Mouse (Mus musculus) embryonic facial prominence, embryonic 13.5 days (tissue): Measurements from ENCODE around the gene Apbb2. TPM values are rescaled to one million over a fixed set of nuclear protein-coding genes. Genes with fewer than 3 reads are reported as not detected.

ENCODE experiments used
- ATAC-seq: fragments of 200-750 bp; cut with Nextera tagmentation; 2 replicates; pipeline ENCODE4 v1.8.0; 2017; ENCODE audit warnings: low read depth; ENCODE audit not compliant: insufficient number of reproducible peaks, insufficient read depth, low FRiP score, low TSS enrichment
- H3K27ac ChIP-seq: fragments of 300-500 bp; sonication (generic); 2 replicates; pipeline ENCODE4 v1.5.1; 2015; ENCODE audit warnings: moderate library complexity, mild to moderate bottlenecking, inconsistent platforms
- H3K27me3 ChIP-seq: fragments of 300-500 bp; sonication (generic); 2 replicates; pipeline ENCODE4 v1.6.1; 2015; ENCODE audit warnings: mild to moderate bottlenecking, inconsistent platforms
- H3K36me3 ChIP-seq: fragments of 300-500 bp; sonication (generic); 2 replicates; pipeline ENCODE4 v1.6.1; 2015; ENCODE audit warnings: mild to moderate bottlenecking, inconsistent platforms
- H3K4me1 ChIP-seq: fragments of 300-500 bp; sonication (generic); 2 replicates; pipeline ENCODE4 v1.6.1; 2015; ENCODE audit warnings: inconsistent platforms
- H3K4me2 ChIP-seq: fragments of 300-500 bp; sonication (generic); 2 replicates; pipeline ENCODE4 v1.6.1; 2015; ENCODE audit warnings: moderate library complexity, mild to moderate bottlenecking, inconsistent platforms
- H3K4me3 ChIP-seq: fragments of 300-500 bp; sonication (generic); 2 replicates; pipeline ENCODE4 v1.5.1; 2015; ENCODE audit warnings: mild to moderate bottlenecking, inconsistent platforms
- H3K9ac ChIP-seq: fragments of 300-500 bp; sonication (generic); 2 replicates; pipeline ENCODE4 v1.6.1; 2015; ENCODE audit warnings: mild to moderate bottlenecking, inconsistent platforms
- H3K9me3 ChIP-seq: fragments of 300-500 bp; sonication (generic); 2 replicates; pipeline ENCODE4 v1.6.1; 2016; ENCODE audit warnings: inconsistent platforms
- WGBS: fragments of 180-500 bp; shearing (Covaris S2); methylation state at CpG from one replicate; pipeline ENCODE4 v1.1.7; 2015; ENCODE audit warnings: mixed read lengths; 5-methylcytosine and 5-hydroxymethylcytosine counted together
- polyA plus RNA-seq: library from polyadenylated mRNA; unstranded; fragments of >200 nt; fragmentation: Nextera tagmentation; extraction: Ambion mirVana; gene quantifications from 2 replicates; pipeline ENCODE4 v1.2.1, GENCODE M21; 2015

Apbb2 gene
- polyA plus RNA-seq, 1 experiment from 2014 or later = 74.1 TPM

DNA sequence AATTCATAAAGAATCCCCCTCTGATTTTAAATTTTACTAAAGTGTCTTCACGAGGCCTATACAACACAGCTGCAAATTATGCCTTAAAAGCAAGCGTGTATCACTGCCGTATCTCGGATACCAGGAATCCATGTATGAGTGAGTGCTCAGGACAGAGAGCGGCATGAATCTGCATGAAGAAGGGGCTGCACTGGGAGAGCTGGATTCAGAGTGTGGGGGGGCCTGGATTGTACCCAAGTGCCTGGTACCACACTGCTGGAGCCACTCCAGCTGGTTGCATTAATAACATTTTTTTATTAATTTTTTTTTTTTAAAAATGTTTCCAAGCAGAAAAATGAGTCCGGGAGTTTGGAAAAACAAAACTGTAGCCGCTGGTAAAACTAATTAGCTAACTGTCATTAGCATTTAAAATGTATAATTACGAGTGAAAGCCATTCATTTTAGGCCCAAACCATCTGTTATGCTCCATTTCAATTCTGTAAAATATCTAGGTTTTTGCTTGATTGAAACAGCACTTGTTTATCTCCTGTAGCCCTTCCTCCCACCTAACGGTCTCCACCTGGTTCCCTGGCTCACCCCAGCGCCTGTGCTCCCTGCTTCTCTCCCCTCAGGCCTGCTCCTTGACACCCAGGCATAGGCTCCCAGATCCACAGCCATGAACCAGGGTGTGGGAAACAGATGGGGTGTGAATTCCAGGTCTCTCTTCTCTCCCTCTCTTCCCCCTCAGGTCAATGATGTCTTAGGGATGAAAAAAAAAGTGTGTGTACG lies 314.1 kb downstream of the Apbb2 start:
- 78% methylated on average over 11 of the region's 11 CpGs for WGBS
- H3K9me3 ChIP-seq = no peaks in the 10 kb centered on the region
- H3K4me1 ChIP-seq = peaks cover 5% of the 10 kb centered on the region; the same call in 1 of the 2 replicates
- no peaks in the 10 kb centered on the region for H3K27me3 ChIP-seq
- no peak overlapping the region for H3K4me2 ChIP-seq
- no peak for ATAC-seq
- no peak overlapping the region for H3K27ac ChIP-seq
- H3K36me3 ChIP-seq = peaks cover 61% of the 10 kb centered on the region
- H3K9ac ChIP-seq = no peak overlapping the region
- no peak overlapping the region for H3K4me3 ChIP-seq

GRCm38 (mm10) chr5:66302873-66303272 lies 315.7 kb downstream of the Apbb2 start:
- H3K4me2 ChIP-seq = no peak overlapping the region
- peaks cover 5% of the 10 kb centered on the region; the same call in 1 of the 2 replicates for H3K4me1 ChIP-seq
- no peak overlapping the region for H3K9ac ChIP-seq
- H3K9me3 ChIP-seq = no peaks in the 10 kb centered on the region
- peaks cover 49% of the 10 kb centered on the region for H3K36me3 ChIP-seq
- no peak for ATAC-seq
- WGBS = 92% methylated on average over 2 of the region's 2 CpGs
- H3K27me3 ChIP-seq = no peaks in the 10 kb centered on the region
- no peak overlapping the region for H3K27ac ChIP-seq
- no peak overlapping the region for H3K4me3 ChIP-seq

GRCm38 (mm10) chr5:66302085-66302815 lies 316.3 kb downstream of the Apbb2 start:
- H3K36me3 ChIP-seq = peaks cover 43% of the 10 kb centered on the region
- H3K4me1 ChIP-seq = peaks cover 5% of the 10 kb centered on the region; the same call in 1 of the 2 replicates
- no peak for ATAC-seq
- H3K9ac ChIP-seq = no peak overlapping the region
- no peak overlapping the region for H3K27ac ChIP-seq
- H3K4me2 ChIP-seq = no peak overlapping the region
- 90% methylated on average over 21 of the region's 21 CpGs for WGBS
- no peaks in the 10 kb centered on the region for H3K9me3 ChIP-seq
- no peak overlapping the region for H3K4me3 ChIP-seq
- H3K27me3 ChIP-seq = no peaks in the 10 kb centered on the region

DNA sequence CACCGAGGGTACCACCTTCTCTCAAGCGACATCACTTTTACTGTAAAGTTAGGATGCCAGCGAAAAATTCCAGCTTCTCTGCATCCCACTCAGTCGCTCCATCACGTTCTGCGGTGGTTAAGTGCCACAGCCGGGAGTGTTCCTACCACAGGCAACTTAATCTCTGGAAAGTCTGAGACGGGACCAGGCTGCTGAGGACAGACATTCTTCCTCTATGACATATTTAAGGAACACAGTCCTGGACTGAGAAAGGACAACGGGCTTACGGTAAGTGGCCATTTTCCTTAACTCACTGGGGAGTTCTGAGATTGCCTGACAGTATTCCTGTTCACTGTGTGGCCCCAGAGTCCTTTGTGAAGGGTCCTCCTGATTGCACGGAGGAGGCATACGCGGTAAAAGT lies 318.0 kb downstream of the Apbb2 start:
- no peak overlapping the region for H3K27ac ChIP-seq
- peaks cover 5% of the 10 kb centered on the region; the same call in 1 of the 2 replicates for H3K4me1 ChIP-seq
- peaks cover 30% of the 10 kb centered on the region for H3K36me3 ChIP-seq
- no peaks in the 10 kb centered on the region for H3K9me3 ChIP-seq
- H3K4me3 ChIP-seq = no peak overlapping the region
- ATAC-seq = no peak
- WGBS = 83% methylated on average over 13 of the region's 13 CpGs
- H3K9ac ChIP-seq = no peak overlapping the region
- no peaks in the 10 kb centered on the region for H3K27me3 ChIP-seq
- no peak overlapping the region for H3K4me2 ChIP-seq

DNA sequence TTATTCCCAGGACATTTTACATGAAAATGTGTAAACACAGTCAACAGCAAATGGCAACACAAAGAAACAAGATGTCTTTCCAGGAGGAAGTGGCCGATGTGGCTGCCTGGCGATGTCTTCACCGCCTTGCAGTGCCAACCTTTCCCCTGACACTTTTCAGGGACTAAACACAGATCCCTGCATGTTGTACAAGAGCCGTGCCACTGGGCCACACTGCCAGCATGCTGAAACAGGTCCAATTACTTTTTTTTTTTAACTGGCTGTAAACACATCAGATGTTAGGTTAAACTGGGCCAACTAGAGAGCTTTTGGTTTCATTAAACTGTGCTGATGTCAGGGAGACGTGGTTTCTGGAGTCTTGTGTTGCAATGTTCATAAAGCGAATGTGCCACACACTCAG lies 319.7 kb downstream of the Apbb2 start:
- Histone ChIP-seq H3K36me3 (peaks cover 21% of the 10 kb centered on the region), H3K27ac (no peak overlapping the region), H3K4me1 (no peaks in the 10 kb centered on the region), H3K4me3 (no peak overlapping the region), H3K4me2 (no peak overlapping the region), H3K9ac (no peak overlapping the region), H3K27me3 (no peaks in the 10 kb centered on the region), H3K9me3 (no peaks in the 10 kb centered on the region)
- 93% methylated on average over 6 of the region's 6 CpGs for WGBS
- no peak for ATAC-seq

- no peaks in the 10 kb centered on the region for H3K4me1 ChIP-seq
- H3K9me3 ChIP-seq = no peaks in the 10 kb centered on the region
- no peak overlapping the region for H3K4me2 ChIP-seq
- ATAC-seq = no peak
- H3K36me3 ChIP-seq = peaks cover 10% of the 10 kb centered on the region
- H3K9ac ChIP-seq = no peak overlapping the region
- 91% methylated on average over 5 of the region's 5 CpGs for WGBS
- no peak overlapping the region for H3K4me3 ChIP-seq
- no peak overlapping the region for H3K27ac ChIP-seq
- H3K27me3 ChIP-seq = no peaks in the 10 kb centered on the region
These were observed 322.5 kb downstream of the Apbb2 start for GRCm38 (mm10) chr5:66296116-66296515.

DNA sequence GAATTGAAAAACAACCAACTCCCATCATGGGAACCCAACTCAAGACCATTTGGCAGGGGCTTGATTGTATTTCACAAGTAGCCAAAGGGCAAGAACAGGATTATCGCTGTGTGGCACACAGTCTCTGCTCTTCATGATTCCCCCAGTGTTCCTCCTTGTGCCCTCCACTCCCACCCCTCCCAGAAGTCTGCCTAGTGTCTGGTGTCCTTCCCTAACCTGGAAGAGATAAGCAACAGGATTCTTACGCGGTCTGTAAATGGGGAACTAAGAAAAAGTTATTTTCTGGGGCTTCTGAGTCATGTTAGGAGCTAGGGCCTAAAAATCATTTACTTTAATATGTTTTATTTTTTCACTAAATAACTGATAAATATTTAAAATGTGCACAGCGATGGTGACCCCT lies 323.6 kb downstream of the Apbb2 start:
- Histone ChIP-seq H3K27ac (no peak overlapping the region), H3K4me1 (no peaks in the 10 kb centered on the region), H3K4me3 (no peak overlapping the region), H3K9me3 (no peaks in the 10 kb centered on the region), H3K9ac (no peak overlapping the region), H3K36me3 (peaks cover 4% of the 10 kb centered on the region; the same call in 1 of the 2 replicates), H3K27me3 (no peaks in the 10 kb centered on the region), H3K4me2 (no peak overlapping the region)
- ATAC-seq = no peak
- 89% methylated on average over 4 of the region's 4 CpGs for WGBS

DNA sequence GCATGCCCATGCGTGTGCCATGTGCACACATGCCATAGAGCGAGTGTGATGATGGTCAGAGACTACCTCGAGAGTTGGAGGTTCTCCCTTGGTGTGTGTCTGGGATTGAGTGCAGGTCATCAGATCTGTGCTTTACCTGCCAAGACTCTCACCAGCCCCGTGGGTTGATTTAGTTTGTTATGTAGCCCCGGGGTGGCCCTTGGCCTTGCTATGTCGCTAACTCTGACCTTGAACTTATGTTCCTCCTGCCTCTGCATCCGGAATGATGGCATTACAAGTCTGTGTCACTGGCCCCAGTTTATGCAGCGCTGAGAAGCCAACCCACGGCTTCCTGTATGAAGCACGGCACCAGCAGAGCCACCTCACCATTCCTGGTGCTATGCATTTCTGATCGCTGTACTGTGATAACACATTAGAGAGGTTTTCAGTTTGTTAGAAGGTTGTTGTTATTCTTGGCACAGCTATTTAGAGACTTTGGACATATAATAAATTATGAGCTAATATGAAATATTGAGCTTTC lies 324.4 kb downstream of the Apbb2 start:
- 86% methylated on average over 11 of the region's 11 CpGs for WGBS

GRCm38 (mm10) chr5:66280742-66281141 lies 337.8 kb downstream of the Apbb2 start:
- WGBS = 74% methylated on average over 6 of the region's 6 CpGs

More for the DNA sequence above, 324.4 kb downstream of the Apbb2 start:
- Histone ChIP-seq H3K27me3 (no peaks in the 10 kb centered on the region), H3K4me3 (no peak overlapping the region), H3K36me3 (peaks cover 4% of the 10 kb centered on the region; the same call in 1 of the 2 replicates), H3K9ac (no peak overlapping the region), H3K27ac (no peak overlapping the region), H3K4me2 (no peak overlapping the region), H3K4me1 (no peaks in the 10 kb centered on the region), H3K9me3 (no peaks in the 10 kb centered on the region)
- no peak for ATAC-seq

GRCm38 (mm10) chr5:66279650-66280049 lies 338.9 kb downstream of the Apbb2 start:
- Histone ChIP-seq H3K27me3 (no peaks in the 10 kb centered on the region), H3K36me3 (no peaks in the 10 kb centered on the region), H3K9me3 (no peaks in the 10 kb centered on the region), H3K9ac (no peak overlapping the region), H3K4me2 (no peak overlapping the region), H3K4me1 (no peaks in the 10 kb centered on the region), H3K4me3 (no peak overlapping the region), H3K27ac (no peak overlapping the region)
- ATAC-seq = no peak
- WGBS = 73% methylated on average over 2 of the region's 2 CpGs

More at GRCm38 (mm10) chr5:66280742-66281141, 337.8 kb downstream of the Apbb2 start:
- Histone ChIP-seq H3K9me3 (no peaks in the 10 kb centered on the region), H3K36me3 (no peaks in the 10 kb centered on the region), H3K9ac (no peak overlapping the region), H3K4me2 (no peak overlapping the region), H3K27ac (no peak overlapping the region), H3K4me3 (no peak overlapping the region), H3K27me3 (no peaks in the 10 kb centered on the region), H3K4me1 (no peaks in the 10 kb centered on the region)
- no peak for ATAC-seq

DNA sequence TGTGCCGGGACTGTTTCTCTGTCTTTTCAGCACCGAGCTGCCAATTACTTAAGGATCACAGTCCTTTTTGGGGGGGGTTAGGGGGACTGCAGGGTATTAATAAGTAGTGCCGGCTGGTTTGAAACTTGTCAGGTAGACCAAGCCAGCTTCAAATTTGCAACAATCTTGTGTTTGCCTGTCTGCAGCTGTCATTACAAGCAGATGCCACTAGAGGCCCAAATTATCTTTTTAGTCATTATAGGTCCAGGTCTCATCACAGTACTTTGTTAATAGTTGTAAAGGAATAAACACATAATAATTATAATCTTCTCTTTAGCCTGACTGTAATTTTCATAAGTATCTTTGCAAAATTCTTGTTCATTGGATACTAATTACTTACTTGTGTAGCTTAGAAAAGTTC lies 344.2 kb downstream of the Apbb2 start:
- Histone ChIP-seq H3K27ac (no peak overlapping the region), H3K9ac (no peak overlapping the region), H3K36me3 (no peaks in the 10 kb centered on the region), H3K4me2 (no peak overlapping the region), H3K4me3 (no peak overlapping the region), H3K4me1 (peaks cover 11% of the 10 kb centered on the region; the same call in 1 of the 2 replicates), H3K27me3 (no peaks in the 10 kb centered on the region), H3K9me3 (no peaks in the 10 kb centered on the region)
- 55% methylated on average over 3 of the region's 3 CpGs for WGBS
- no peak for ATAC-seq
